Mouse (Mus musculus): ENCODE measurements around the gene Adamtsl4. TPM values are rescaled to one million over a fixed set of nuclear protein-coding genes. Genes with fewer than 3 reads are reported as not detected.

The Adamtsl4 gene
- polyA plus RNA-seq, 1 experiment from 2014 or later: 6.3 TPM

DNA sequence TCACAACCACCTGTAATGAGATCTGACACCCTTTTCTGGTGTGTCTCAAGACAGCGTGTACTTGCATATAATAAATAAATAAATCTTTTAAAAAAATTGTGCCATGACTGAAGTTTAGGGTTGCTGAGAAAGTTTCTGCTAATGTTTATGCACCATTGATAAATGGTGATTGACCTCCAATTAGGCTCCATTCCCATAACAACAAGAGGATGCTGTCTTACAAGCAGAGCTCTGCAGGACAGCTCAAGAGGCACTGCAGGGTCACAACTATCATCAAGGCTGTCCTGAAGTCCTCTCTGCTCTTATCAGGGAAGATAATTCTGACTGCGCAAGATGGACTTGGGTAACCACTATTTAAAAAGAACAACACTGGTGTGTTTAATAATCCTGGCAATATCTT, 30.4 kb upstream of the Adamtsl4 start:
- no peaks in the 10 kb centered on the region for H3K9me3 ChIP-seq (replicated peaks)
- no peak overlapping the region for H3K9ac ChIP-seq
- ATAC-seq (replicated peaks; ENCODE audit: low FRiP score): no peak
- WGBS: 81% methylated on average over 2 of the region's 2 CpGs
- H3K4me1 ChIP-seq: peaks cover 2% of the 10 kb centered on the region; the same call in 1 of the 2 replicates
- H3K4me2 ChIP-seq: no peak overlapping the region
- H3K36me3 ChIP-seq: no peaks in the 10 kb centered on the region
- H3K27me3 ChIP-seq: no peaks in the 10 kb centered on the region
- H3K27ac ChIP-seq: no peak overlapping the region
- no peak overlapping the region for H3K4me3 ChIP-seq (replicated peaks)

DNA sequence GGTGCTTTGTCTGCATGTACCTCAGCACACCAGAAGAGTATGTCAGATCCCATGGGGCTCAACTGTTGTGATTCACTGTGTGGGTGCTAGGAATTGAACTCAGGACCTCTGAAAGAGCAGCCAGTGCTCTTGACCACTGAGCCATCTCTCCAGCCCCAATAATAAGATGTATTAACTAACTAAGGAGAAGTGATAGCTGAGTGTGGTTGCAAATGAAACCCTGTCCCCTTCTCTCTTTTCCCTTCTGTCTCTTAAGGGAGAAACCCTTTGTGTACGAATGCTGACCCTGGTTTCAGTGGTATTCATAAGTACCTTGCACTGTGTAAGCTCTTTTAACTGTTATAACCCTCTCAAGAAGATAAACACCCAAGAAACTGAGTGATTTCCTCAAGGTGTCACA, 28.4 kb upstream of the Adamtsl4 start:
- no peaks in the 10 kb centered on the region for H3K36me3 ChIP-seq
- no peaks in the 10 kb centered on the region for H3K9me3 ChIP-seq (replicated peaks)
- H3K4me2 ChIP-seq: no peak overlapping the region
- ATAC-seq (replicated peaks; ENCODE audit: low FRiP score): no peak
- H3K9ac ChIP-seq: no peak overlapping the region
- H3K4me1 ChIP-seq: peaks cover 2% of the 10 kb centered on the region; the same call in 1 of the 2 replicates
- no peaks in the 10 kb centered on the region for H3K27me3 ChIP-seq
- no peak overlapping the region for H3K27ac ChIP-seq
- WGBS: 85% methylated on average over 1 of the region's 1 CpGs
- no peak overlapping the region for H3K4me3 ChIP-seq (replicated peaks)

DNA sequence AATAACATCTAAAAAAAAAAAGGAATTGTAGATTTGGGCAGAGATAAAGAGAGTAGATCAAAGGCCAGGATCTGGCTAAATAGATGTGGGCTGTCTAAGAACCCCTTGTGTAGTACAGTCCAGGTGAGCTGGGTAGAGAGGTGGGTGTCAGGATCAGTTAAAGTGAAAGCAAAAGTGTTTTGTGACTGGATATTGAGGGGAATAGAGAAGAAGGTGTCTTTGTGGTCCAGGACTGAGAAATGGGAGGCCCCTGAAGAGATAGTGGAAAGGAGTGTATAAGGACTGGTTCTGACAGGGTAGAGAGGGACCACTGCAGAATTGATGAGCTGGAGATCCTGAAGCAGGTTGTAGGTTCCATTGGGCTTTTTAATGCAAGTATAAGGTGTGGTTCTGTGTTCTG, 22.2 kb upstream of the Adamtsl4 start:
- Histone ChIP-seq H3K9ac (no peak overlapping the region), H3K36me3 (no peaks in the 10 kb centered on the region), H3K4me2 (no peak overlapping the region), H3K4me1 (no peaks in the 10 kb centered on the region), H3K27me3 (no peaks in the 10 kb centered on the region), H3K27ac (no peak overlapping the region), H3K4me3 (replicated peaks) (no peak overlapping the region), H3K9me3 (replicated peaks) (no peaks in the 10 kb centered on the region)
- ATAC-seq (replicated peaks; ENCODE audit: low FRiP score): no peak

DNA sequence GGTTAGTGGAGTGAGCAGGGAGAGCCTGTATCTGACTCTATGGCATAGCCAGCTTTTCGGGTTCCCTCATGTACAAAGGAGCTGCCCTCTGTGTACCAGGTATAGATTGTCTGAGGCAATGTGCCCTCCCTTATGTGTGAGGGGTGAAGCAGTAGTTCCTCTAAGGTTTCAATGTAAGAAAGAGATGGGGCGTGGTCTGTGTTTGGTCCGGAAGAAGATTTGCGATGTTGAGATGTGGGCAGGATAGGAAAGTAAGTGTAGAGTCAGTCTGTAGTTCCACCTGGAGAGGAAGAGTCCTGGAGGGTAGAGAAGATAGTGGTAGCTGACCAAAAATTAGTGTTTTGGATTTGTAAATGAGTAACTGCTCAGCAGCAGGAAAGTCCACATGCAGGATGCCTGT, 21.3 kb upstream of the Adamtsl4 start:
- Histone ChIP-seq H3K4me1 (no peaks in the 10 kb centered on the region), H3K27ac (no peak overlapping the region), H3K36me3 (no peaks in the 10 kb centered on the region), H3K4me3 (replicated peaks) (no peak overlapping the region), H3K27me3 (no peaks in the 10 kb centered on the region), H3K4me2 (no peak overlapping the region), H3K9me3 (replicated peaks) (no peaks in the 10 kb centered on the region), H3K9ac (no peak overlapping the region)
- WGBS: 85% methylated on average over 4 of the region's 4 CpGs
- ATAC-seq (replicated peaks; ENCODE audit: low FRiP score): no peak

DNA sequence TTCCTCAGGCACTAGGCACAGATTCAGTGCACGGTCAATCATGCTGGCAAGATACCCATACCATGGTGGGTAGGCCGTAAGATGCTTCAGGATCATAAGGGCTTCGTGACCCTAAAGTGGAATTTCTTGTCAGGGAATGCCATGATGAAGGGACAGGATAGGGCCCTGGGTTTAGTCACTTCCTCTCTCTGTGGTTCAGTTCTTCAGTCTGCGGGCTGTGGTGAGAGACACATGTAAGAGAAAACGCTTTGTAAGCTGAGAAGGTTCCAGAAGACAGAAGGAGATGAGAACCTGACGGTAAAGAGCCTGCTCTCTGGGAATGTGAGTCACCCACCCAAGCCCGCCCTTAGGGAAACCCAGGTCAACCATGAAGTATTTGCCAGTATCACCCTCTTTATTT, 19.8 kb upstream of the Adamtsl4 start:
- H3K9ac ChIP-seq: no peak overlapping the region
- no peaks in the 10 kb centered on the region for H3K4me1 ChIP-seq
- H3K4me3 ChIP-seq (replicated peaks): no peak overlapping the region
- no peaks in the 10 kb centered on the region for H3K9me3 ChIP-seq (replicated peaks)
- H3K27ac ChIP-seq: no peak overlapping the region
- no peaks in the 10 kb centered on the region for H3K27me3 ChIP-seq
- H3K36me3 ChIP-seq: no peaks in the 10 kb centered on the region
- 68% methylated on average over 7 of the region's 7 CpGs for whole genome bisulfite sequencing
- no peak for ATAC-seq (replicated peaks; ENCODE audit: low FRiP score)
- no peak overlapping the region for H3K4me2 ChIP-seq

DNA sequence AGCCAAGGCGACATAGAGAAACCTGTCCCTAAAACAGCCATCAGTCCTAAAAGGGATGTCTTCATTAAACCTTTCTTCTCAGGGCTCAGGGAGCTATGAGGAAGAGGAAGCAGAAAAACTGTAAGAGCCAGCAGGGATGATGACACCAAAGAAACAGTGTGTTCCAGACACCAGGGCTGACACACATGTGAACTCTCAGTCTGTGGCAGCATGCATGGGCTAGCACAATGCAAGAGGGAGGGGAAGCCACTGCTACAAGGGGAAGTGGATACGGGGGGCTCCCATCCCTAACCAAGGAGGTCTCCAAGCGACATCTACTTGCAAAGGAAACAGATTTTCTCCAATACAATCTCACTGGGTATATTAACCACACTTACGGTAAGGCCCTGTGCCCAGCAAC, 18.6 kb upstream of the Adamtsl4 start:
- no peaks in the 10 kb centered on the region for H3K36me3 ChIP-seq
- H3K4me3 ChIP-seq (replicated peaks): no peak overlapping the region
- H3K9me3 ChIP-seq (replicated peaks): no peaks in the 10 kb centered on the region
- ATAC-seq (replicated peaks; ENCODE audit: low FRiP score): no peak
- no peak overlapping the region for H3K27ac ChIP-seq
- H3K4me2 ChIP-seq: no peak overlapping the region
- no peaks in the 10 kb centered on the region for H3K27me3 ChIP-seq
- H3K4me1 ChIP-seq: peaks cover 12% of the 10 kb centered on the region
- no peak overlapping the region for H3K9ac ChIP-seq
- 92% methylated on average over 4 of the region's 4 CpGs for WGBS

DNA sequence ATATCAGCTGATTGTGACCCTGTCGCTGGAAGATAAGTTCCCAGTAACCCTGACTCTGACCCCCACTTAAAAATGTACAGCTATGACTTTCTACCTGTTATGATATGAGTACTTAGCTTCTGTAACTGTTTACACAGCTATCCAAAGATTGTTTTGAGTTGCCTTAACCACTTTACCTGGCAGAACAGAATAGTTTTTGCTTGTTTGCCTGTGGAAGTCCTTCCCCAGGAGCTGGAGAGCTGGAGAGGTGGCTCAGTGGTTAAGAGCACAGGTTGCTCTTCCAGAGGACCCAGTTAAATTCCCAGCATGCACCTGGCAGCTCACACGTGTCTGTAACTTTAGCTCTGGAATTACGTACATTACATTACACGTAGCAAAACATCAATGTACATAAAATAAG, 16.9 kb upstream of the Adamtsl4 start:
- Histone ChIP-seq H3K4me1 (peaks cover 28% of the 10 kb centered on the region), H3K4me2 (no peak overlapping the region), H3K9ac (no peak overlapping the region), H3K27ac (no peak overlapping the region), H3K4me3 (replicated peaks) (no peak overlapping the region), H3K36me3 (no peaks in the 10 kb centered on the region), H3K9me3 (replicated peaks) (no peaks in the 10 kb centered on the region), H3K27me3 (no peaks in the 10 kb centered on the region)
- no peak for ATAC-seq (replicated peaks; ENCODE audit: low FRiP score)
- 85% methylated on average over 4 of the region's 4 CpGs for WGBS

DNA sequence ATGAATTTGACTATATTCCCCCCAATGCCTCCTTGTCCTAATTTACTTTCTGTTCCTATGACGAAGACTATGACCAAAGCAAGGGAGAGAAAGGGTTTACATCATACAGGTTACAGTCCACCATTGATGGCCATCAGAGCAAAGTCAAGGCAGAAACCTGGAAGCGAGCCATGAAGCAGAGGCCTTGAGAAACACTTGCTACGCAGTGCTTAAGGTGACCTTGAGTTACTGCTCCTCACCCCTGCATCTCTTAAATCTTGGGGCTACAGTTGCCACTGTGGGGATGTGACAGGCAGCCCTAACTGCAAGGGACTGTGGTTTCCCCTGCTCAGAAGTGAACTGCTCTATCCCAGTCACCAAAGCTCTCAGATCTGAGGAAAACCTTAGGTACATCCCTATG, 15.6 kb upstream of the Adamtsl4 start:
- Histone ChIP-seq H3K9ac (no peak overlapping the region), H3K4me1 (peaks cover 28% of the 10 kb centered on the region), H3K27ac (no peak overlapping the region), H3K36me3 (no peaks in the 10 kb centered on the region), H3K4me3 (replicated peaks) (no peak overlapping the region), H3K4me2 (no peak overlapping the region), H3K9me3 (replicated peaks) (no peaks in the 10 kb centered on the region), H3K27me3 (no peaks in the 10 kb centered on the region)
- ATAC-seq (replicated peaks; ENCODE audit: low FRiP score): no peak
- WGBS: 86% methylated on average over 3 of the region's 3 CpGs

DNA sequence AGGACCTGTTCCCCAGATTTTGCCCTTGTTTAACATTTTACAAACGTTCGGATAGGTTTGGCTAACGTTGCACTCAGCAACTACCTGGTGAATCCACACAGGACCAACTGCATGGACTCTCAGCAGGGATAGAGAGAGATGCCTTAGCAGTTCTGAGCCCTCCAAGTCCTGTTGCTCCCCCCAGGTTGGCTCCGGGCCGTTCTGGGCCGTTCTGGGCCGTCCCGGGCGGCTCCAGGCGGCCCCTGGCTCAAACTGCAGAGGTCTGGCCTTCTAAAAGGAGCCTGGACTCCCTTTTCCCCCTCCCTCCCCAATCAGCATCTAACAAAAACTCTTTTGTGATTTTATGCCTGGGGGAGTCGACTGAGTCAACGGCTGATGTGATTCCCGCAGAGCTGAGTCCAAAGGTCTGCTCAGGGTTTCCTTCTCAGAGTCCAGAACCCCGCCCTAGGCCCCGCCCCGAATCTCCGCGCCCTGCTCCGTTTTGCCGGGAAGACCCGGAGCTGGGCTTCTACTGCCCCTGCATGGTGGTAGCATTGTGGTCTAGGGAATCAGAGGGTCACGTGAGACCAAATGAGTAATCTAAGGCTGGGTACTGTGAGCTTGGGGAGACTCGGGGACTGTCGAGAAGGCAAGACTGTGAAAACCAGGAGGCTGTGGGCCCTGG, 14.3 kb upstream of the Adamtsl4 start:
- H3K27me3 ChIP-seq: no peaks in the 10 kb centered on the region
- peak; percentile 96 for ATAC-seq (replicated peaks; ENCODE audit: low FRiP score)
- 5% methylated on average over 24 of the region's 24 CpGs for WGBS
- peak overlapping the region; percentile 58 for H3K9ac ChIP-seq
- H3K9me3 ChIP-seq (replicated peaks): no peaks in the 10 kb centered on the region
- H3K36me3 ChIP-seq: no peaks in the 10 kb centered on the region
- H3K4me3 ChIP-seq (replicated peaks): peak overlapping the region; percentile 40
- peak overlapping the region; percentile 91 for H3K27ac ChIP-seq
- H3K4me2 ChIP-seq: peak overlapping the region; percentile 75
- peaks cover 28% of the 10 kb centered on the region for H3K4me1 ChIP-seq

DNA sequence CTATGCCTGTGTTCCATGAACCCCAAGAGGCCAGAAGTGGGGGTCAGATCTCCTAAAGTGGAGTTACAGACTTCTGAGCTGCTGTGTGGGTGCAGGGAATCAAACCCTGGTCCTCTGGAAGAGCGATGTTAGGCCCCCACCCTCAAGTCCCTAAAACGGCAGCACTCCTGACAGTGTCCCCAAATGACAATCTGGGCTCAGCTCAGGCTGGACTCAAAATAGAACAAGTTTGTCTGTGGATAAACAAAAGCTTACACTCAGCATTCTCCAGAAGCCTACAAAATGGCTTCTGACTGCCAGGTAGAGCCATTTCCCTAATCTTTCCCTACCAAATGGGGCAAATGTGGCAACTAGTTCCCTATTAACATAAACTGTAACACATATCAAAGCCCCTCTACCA, 13.4 kb upstream of the Adamtsl4 start:
- WGBS: 86% methylated on average over 2 of the region's 2 CpGs
- H3K9ac ChIP-seq: no peak overlapping the region

DNA sequence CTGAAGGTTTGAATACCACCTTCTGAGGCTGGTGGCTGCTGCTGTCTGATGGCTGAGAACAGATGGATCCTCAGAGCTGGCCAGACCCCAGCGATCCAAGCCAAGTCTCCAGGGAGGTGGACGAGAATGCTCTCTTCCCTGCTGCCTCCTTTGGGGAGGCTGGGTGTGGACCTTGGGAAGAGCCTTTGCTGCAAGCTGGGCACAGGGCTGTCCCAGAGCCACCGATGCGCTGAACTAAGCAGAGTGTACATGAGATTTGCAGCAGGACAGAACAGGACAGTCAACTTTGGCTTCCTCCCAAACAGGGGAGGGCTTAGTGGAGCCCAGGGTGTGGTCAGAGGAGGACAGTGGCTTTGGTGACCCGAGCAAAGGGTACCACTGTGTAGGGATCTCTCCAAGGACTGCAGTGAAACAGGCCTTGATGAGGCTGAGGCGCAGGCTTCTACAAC, 12.5 kb upstream of the Adamtsl4 start:
- no peak overlapping the region for H3K9ac ChIP-seq
- peaks cover 40% of the 10 kb centered on the region for H3K4me1 ChIP-seq
- peak overlapping the region; percentile 33; the same call in 1 of the 2 replicates for H3K27ac ChIP-seq
- H3K36me3 ChIP-seq: no peaks in the 10 kb centered on the region
- ATAC-seq (replicated peaks; ENCODE audit: low FRiP score): no peak; the same call in 1 of the 2 replicates
- no peak overlapping the region for H3K4me3 ChIP-seq (replicated peaks)
- H3K27me3 ChIP-seq: no peaks in the 10 kb centered on the region
- H3K4me2 ChIP-seq: no peak overlapping the region
- no peaks in the 10 kb centered on the region for H3K9me3 ChIP-seq (replicated peaks)
- WGBS: 62% methylated on average over 6 of the region's 6 CpGs

More for the DNA sequence above, 13.4 kb upstream of the Adamtsl4 start:
- peak overlapping the region; percentile 91 for H3K27ac ChIP-seq
- no peak for ATAC-seq (replicated peaks; ENCODE audit: low FRiP score)
- no peaks in the 10 kb centered on the region for H3K27me3 ChIP-seq
- H3K4me2 ChIP-seq: no peak overlapping the region
- H3K9me3 ChIP-seq (replicated peaks): no peaks in the 10 kb centered on the region
- H3K4me1 ChIP-seq: peaks cover 35% of the 10 kb centered on the region
- no peaks in the 10 kb centered on the region for H3K36me3 ChIP-seq
- H3K4me3 ChIP-seq (replicated peaks): no peak overlapping the region

DNA sequence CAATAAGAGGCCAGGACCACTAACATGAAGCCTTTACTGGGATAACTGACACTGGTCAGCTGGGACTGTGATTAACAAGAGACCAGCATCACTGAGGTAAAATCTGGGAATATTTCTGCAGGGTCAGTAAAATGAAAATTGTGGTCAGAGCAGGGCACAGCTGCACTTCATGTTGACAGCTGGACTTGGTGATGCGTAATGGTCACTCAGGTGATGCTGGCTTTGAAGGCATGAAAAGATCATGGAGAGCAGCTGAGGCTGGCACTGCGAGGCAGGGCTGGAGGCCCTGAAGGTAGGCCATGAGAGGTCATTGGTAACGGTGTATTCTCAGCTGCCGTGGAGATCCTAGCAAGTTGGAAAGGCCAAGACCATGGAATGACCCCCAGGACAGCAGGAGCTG, 10.6 kb upstream of the Adamtsl4 start:
- 88% methylated on average over 4 of the region's 4 CpGs for WGBS
- Histone ChIP-seq H3K9ac (no peak overlapping the region), H3K36me3 (no peaks in the 10 kb centered on the region), H3K27ac (no peak overlapping the region), H3K4me2 (no peak overlapping the region), H3K4me1 (peaks cover 50% of the 10 kb centered on the region), H3K9me3 (replicated peaks) (no peaks in the 10 kb centered on the region), H3K4me3 (replicated peaks) (no peak overlapping the region), H3K27me3 (no peaks in the 10 kb centered on the region)
- no peak for ATAC-seq (replicated peaks; ENCODE audit: low FRiP score)

DNA sequence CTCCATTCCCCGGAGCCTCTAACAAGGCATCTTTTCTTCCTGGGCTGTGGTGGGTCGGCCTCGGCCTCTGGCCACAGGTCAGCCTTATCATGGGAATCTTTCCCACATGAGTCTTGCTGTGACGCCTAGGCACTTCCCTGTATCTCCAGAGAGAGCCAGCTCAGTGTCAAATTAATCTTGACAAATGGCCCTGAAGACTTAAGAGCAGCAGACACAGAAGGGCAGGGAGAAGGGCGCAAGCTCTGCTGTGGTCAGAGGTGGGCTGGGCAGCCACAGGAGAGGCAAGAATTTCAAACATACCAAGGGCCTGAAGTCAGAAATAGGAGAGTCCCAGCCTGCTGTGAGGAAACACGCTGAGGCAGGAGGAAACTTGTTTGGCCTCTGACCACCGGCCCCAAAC, 8.6 kb upstream of the Adamtsl4 start:
- Histone ChIP-seq H3K4me2 (no peak overlapping the region), H3K36me3 (no peaks in the 10 kb centered on the region), H3K9me3 (replicated peaks) (no peaks in the 10 kb centered on the region), H3K9ac (no peak overlapping the region), H3K27me3 (no peaks in the 10 kb centered on the region), H3K4me1 (peaks cover 39% of the 10 kb centered on the region), H3K27ac (peak overlapping the region; percentile 7; the same call in 1 of the 2 replicates), H3K4me3 (replicated peaks) (no peak overlapping the region)
- ATAC-seq (replicated peaks; ENCODE audit: low FRiP score): no peak
- WGBS: 20% methylated on average over 7 of the region's 7 CpGs
